In the genomic region with DNA sequence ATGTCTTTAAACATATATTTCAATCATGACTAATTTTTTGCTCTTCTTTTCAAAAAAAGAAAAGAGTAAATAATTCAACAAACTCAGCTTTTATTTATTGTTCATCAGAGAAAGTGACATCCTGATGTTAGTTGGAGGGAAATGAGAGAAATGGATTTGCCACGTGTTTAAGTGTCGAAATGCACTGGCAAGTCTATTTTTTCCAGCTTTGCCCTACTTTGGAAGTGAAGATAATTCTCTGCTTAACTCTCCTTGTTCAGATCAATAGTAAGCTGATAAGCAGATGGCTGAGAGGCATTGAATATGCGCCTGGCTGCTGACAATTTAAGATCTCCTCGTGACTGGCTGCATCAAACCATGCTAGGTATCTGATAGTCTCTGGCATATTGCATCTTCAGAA, we compare ENCODE assay signal across 21 mouse cellular contexts.
DNase-seq lines count a peak whose midpoint lies in the region; ATAC-seq lines count a peak whose summit lies in the region.
"Had no signal": no experiment of that assay in that cellular context is flagged by ENCODE, and none has a peak within 500 bp of the region (broad histone marks: within the 10 kb centered on the region; RNA-seq: fewer than 3 reads in every experiment).

No protein-coding gene starts in this region.

- no peak for DNase-seq in frontal cortex, postnatal 10 days (ENCODE audit: low spot score in 2 of 2)
- peak; percentile 2 for DNase-seq in layer of hippocampus, adult 9-11 months
- DNase-seq in layer of hippocampus, postnatal 25 days (ENCODE audit: extremely low spot score in 1 of 2, low spot score in 1 of 2): no peak
- DNase-seq in right cerebral cortex, postnatal 14 days: peak; percentile 3
- DNase-seq in right cerebral cortex, adult 2 months (ENCODE audit: low spot score in 2 of 2): no peak
- DNase-seq in lung, postnatal 14 days: no peak
- DNase-seq: adrenal gland, adult 8-10 months; adrenal gland, postnatal 14 days; adrenal gland, postnatal 36 days; B cell, adult 2 months; cerebellum, adult 11-12 months; cerebellum, adult 2 months; cerebellum, adult 9-10 months; cerebellum, postnatal 10 days; cerebellum, postnatal 25 days had no signal

- 0 out of 2 replicates have a peak, but pooled peaks have one; percentile 44 for ATAC-seq in frontal cortex, adult (ENCODE audit: low TSS enrichment)
- ATAC-seq: activated CD4-positive, CD25-positive, alpha-beta regulatory T cell, adult 4 months; CD4-positive, CD25-positive, alpha-beta regulatory T cell, adult 4 months; forebrain, embryonic 13.5 days; forebrain, embryonic 15.5 days; Patski had no signal

Comparison
In these comparisons a context has a peak if more than half of its experiments do, and no peak if none do; other contexts are left out.
1. DNase-seq: peak in layer of hippocampus, adult 9-11 months (single experiment) and right cerebral cortex, postnatal 14 days (single experiment); none in frontal cortex, postnatal 10 days (0 of 2), layer of hippocampus, postnatal 25 days (0 of 2), right cerebral cortex, adult 2 months (0 of 2) and lung, postnatal 14 days (single experiment).